Mouse (Mus musculus): Measurements from ENCODE around the gene Sqstm1.

DNA sequence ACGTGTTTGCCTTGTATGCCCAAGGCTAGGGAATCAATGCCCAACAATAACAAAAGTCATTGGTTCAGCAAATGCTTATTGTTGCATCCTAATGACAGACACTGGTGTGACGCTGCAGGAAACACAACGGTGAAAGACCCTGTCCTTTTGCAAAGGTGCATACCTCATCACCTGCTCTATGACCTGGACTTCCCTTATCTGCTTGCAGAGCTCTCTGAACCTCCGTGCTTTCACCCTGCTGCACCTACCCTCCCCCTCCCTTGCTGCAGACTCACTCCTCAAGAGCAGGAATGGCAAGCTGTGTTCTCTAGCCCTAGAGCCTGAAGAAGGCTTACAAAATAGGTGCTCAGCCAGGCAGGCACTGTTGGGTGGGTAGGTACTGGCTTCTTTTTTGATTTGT is 15.8 kb downstream of the Sqstm1 start:
- TF ChIP-seq POLR2A (IDR thresholded peaks at IDR 0.05; ENCODE audit: extremely low read depth, insufficient read depth, low read length) (no peak), CTCF (IDR thresholded peaks at IDR 0.05; ENCODE audit: extremely low read depth, insufficient read depth, low read length) (no peak)

Data from cortical plate, adult 2 months (tissue).